ENCODE assay signal across 8 mouse cellular contexts in genomic region chr6:53217234-53218015, GRCm38 (mm10).
DNase-seq lines count a peak whose midpoint lies in the region; ATAC-seq and TF ChIP-seq lines count a peak whose summit lies in the region.

No protein-coding gene starts in this region.

- no peak overlapping the region for H3K4me3 ChIP-seq in heart, adult 2 months
- no peak overlapping the region for H3K4me3 ChIP-seq in heart, embryonic 12.5 days
- H3K4me3 ChIP-seq in cortical plate, adult 2 months (ENCODE audit: insufficient read depth, low read length): no peak overlapping the region

- no peaks in the 10 kb centered on the region for H3K79me2 ChIP-seq in heart, adult 2 months (replicated peaks; ENCODE audit: control insufficient read depth, insufficient read depth, low read length)

- no peak overlapping the region for H3K27ac ChIP-seq in heart, adult 2 months
- H3K27ac ChIP-seq in heart, embryonic 12.5 days (ENCODE audit: poor library complexity, severe bottlenecking): no peak overlapping the region
- no peak overlapping the region for H3K27ac ChIP-seq in cortical plate, adult 2 months (ENCODE audit: insufficient read depth, low read length)

- peak; percentile 65 for TF ChIP-seq CTCF in heart, adult 2 months (IDR thresholded peaks at IDR 0.05)
- TF ChIP-seq CTCF in cortical plate, adult 2 months (IDR thresholded peaks at IDR 0.05; ENCODE audit: extremely low read depth, insufficient read depth, low read length): peak; percentile 50

- no peaks in the 10 kb centered on the region for H3K36me3 ChIP-seq in heart, adult 2 months (ENCODE audit: control insufficient read depth, insufficient read depth, low read length)
- H3K36me3 ChIP-seq in heart, embryonic 12.5 days: no peaks in the 10 kb centered on the region

- no peak for TF ChIP-seq POLR2A in heart, adult 2 months (IDR thresholded peaks at IDR 0.05; ENCODE audit: insufficient read depth, low read depth, low read length)
- no peak for TF ChIP-seq POLR2A in cortical plate, adult 2 months (IDR thresholded peaks at IDR 0.05; ENCODE audit: extremely low read depth, insufficient read depth, low read length)

- no peak for TF ChIP-seq EP300 in heart, adult 2 months (IDR thresholded peaks at IDR 0.05; ENCODE audit: insufficient read depth, low read depth, low read length)

- no peaks in the 10 kb centered on the region for H3K27me3 ChIP-seq in heart, adult 2 months (ENCODE audit: control insufficient read depth, insufficient read depth, low read length)
- no peaks in the 10 kb centered on the region for H3K27me3 ChIP-seq in heart, embryonic 12.5 days (replicated peaks)

- no peak overlapping the region for H3K9ac ChIP-seq in heart, adult 2 months (ENCODE audit: low read depth, low read length)
- H3K9ac ChIP-seq in heart, embryonic 12.5 days: no peak overlapping the region

- 61% methylated on average over 10 of the region's 10 CpGs for WGBS in heart, adult 2 months
- WGBS in heart, embryonic 12.5 days: 54% methylated on average over 10 of the region's 10 CpGs

- peak; percentile 8 to 43 for DNase-seq in heart, adult 2 months
- DNase-seq in urinary bladder, postnatal 36 days (ENCODE audit: low spot score in 2 of 2): peak; percentile 52 to 66
- DNase-seq in urinary bladder, postnatal 10 days (ENCODE audit: low spot score): no peak
- peak; percentile 45 to 74 for DNase-seq in kidney, adult 8-10 months
- peak; percentile 78 for DNase-seq in lung, postnatal 10 days
- peak; percentile 56 for DNase-seq in thymus, postnatal 4 days

- ATAC-seq in heart, embryonic 12.5 days (ENCODE audit: insufficient number of reproducible peaks, low FRiP score): no peak

- no peak overlapping the region for H3K4me2 ChIP-seq in heart, embryonic 12.5 days

- no peaks in the 10 kb centered on the region for H3K9me3 ChIP-seq in heart, embryonic 12.5 days (replicated peaks)

- no peaks in the 10 kb centered on the region for H3K4me1 ChIP-seq in heart, adult 2 months (ENCODE audit: control insufficient read depth, insufficient read depth, low read length)
- H3K4me1 ChIP-seq in heart, embryonic 12.5 days (replicated peaks): 0 out of 2 replicates have a peak, but pooled peaks cover 2% of the 10 kb centered on the region
- H3K4me1 ChIP-seq in cortical plate, adult 2 months (ENCODE audit: control insufficient read depth, insufficient read depth, low read length): no peaks in the 10 kb centered on the region

- intact Hi-C loops in heart, adult 2 months (cut with DNase I): loop anchor here (1.0 kb wide), 1 partner anchor 505 kb away; no protein-coding TSS in a partner anchor
